Mouse (Mus musculus) kidney, adult 11 months (tissue): Measurements from ENCODE around the gene Gda.

Experiments used
- DNase-seq: peaks from one replicate; pipeline ENCODE4 v3.0.0; 2022

Gda gene

GRCm38 (mm10) chr19:21372395-21373072 is 100.7 kb downstream of the Gda start:
- DNase-seq: no peak

DNA sequence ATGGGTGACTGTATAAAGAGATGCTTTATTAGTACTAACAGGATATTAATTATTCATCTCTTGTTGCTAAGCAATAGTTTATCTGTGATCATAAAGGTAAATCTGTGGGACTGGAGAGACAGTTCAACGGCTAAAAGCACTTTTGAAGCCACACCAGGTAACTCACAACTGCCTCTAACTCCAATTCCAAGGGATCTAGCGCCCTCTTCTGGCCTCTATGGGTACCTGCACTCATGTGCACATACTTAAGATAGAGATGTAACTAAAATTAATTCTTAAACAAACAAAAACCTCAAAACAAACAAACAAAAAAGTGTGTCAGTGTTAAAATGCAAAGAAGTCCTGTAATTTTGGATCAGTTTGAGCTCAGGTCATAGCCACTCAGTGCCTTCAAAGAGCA is 101.9 kb downstream of the Gda start:
- DNase-seq: no peak

DNA sequence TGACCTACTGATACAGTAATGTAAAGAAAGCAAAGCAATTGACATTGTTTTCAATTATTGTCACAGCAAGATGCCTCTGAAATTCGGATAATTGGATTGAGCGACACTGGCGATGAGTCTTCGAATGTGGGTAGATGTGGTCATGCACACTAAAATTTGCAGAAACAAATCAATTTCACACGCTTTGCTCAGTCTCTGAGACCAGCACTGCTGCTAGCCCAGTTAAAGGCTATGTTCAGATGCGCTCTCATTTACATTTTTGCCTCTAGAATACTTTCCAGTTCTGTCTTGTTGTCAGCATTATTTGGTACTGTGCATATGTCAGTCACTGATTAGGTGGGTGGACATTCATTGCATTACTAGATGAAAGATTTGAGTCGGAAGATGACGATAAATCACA is 102.5 kb downstream of the Gda start:
- DNase-seq: no peak

DNA sequence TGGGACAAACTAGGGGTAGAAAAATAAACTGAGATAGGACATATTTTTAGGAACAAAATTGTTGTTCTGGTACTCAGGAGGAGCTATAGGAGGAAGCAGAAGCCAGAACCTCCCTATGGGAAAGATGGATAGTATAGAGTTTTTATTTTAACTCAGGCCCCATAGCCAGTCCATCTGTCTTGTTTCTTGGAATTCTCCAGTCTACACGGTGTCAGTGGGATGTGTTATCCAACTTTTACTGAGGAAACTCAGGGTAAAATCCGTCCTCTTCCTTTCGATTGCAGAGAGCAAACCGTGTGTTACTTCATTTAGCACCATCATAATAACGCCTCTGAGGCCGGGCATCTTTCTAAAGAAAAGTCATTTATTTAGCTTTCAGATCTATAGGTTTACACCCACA is 104.1 kb downstream of the Gda start:
- DNase-seq: no peak

GRCm38 (mm10) chr19:21368595-21368994 is 104.7 kb downstream of the Gda start:
- no peak for DNase-seq

DNA sequence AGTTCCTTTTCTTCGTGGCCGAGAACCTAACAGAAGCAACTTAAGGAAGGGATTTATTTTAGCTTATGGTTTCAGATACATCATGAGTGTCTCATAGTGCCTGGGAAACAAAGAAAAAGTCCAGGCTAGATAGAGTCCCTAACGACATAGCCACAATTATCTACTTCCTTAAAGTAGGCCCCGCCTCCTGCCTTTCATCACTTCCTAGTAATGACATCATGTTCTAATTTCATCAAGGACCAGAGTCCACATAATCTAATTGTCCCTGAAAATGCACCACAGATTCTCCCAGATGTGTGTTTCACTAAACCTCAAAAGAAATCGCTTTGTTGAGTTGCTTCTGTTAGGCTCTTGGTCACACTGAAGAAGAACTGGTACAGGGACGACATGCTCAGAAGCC is 115.5 kb downstream of the Gda start:
- DNase-seq: no peak

DNA sequence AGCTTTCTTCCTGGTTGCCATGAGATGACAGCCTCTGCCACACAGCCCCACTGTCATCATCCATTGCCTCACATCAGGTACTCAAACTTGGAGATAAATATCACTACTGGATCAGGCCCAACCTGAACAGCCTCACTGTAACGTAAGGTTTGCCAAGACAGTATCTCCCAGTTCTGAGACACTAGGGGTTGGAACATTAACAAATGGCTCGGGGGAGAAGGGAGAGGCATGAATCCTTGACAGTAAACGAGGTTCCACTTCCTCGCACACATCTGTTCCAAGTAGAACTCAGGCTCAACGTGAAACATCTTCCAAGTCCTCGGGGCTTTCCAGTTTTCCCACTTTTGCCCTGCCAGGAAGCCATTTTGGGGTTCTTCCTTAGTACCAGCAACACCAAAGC is 123.6 kb downstream of the Gda start:
- DNase-seq: no peak

DNA sequence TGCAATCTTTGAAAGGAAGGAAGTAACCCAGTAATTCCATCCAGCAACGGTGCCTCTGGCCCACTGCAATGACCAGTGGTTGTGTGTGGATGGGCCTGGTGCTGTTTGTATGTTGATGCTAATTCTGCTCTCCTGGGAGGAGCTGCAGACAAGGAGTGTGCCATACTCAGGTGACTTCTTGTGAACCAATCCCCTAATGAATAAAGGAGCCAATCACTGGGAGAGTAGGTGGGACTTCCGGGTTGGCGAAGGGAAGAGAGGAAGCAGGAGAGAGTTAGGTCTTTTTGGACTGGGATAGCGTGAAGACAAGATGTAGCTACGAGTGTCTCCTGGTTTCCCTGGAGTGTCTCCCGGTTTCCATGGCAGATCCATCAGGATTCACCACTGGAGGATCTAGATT is 126.6 kb downstream of the Gda start:
- no peak for DNase-seq
